Mouse (Mus musculus): Measurements from ENCODE around the gene Slc16a6.

DNA sequence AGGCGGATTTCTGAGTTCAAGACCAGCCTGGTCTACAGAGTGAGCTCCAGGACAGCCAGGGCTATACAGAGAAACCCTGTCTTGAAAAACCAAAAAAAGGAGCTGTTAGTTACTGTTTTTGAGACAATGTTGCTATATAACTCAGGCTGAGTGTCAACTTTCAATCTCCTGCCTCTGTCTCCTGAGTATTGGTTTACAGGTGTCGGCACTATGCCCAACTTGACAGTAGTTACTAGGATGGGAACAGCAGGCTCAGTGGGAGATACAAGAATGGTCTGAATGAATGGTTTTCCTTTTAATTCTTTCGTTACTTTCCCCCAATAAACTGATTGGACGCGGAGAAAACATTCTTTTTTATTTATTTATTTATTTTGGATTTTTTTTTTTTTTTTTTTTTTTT, 46.0 kb downstream of the Slc16a6 start:
- TF ChIP-seq POLR2A (IDR thresholded peaks at IDR 0.05; ENCODE audit: extremely low read depth, insufficient read depth, low read length) (no peak), CTCF (IDR thresholded peaks at IDR 0.05; ENCODE audit: low read depth, low read length) (no peak)

All from liver, adult 2 months (tissue).